Mouse (Mus musculus) midbrain, embryonic 15.5 days (tissue): ENCODE measurements around the gene Vps25. TPM values are rescaled to one million over a fixed set of nuclear protein-coding genes. Genes with fewer than 3 reads are reported as not detected.

Experiments
- ATAC-seq: fragments of 200-750 bp; cut with Nextera tagmentation; replicated peaks from 2 replicates; pipeline ENCODE4 v1.8.0; 2017; ENCODE audit warnings: moderate TSS enrichment
- H3K27ac ChIP-seq: fragments of 300-500 bp; sonication (generic); 2 replicates; pipeline ENCODE4 v1.5.1; 2015; ENCODE audit warnings: mild to moderate bottlenecking, inconsistent platforms
- H3K27me3 ChIP-seq: fragments of 300-500 bp; sonication (generic); replicated peaks from 2 replicates; pipeline ENCODE4 v1.6.1; 2015; ENCODE audit warnings: inconsistent platforms
- H3K36me3 ChIP-seq: fragments of 300-500 bp; sonication (generic); replicated peaks from 2 replicates; pipeline ENCODE4 v1.6.1; 2015; ENCODE audit warnings: inconsistent platforms
- H3K4me1 ChIP-seq: fragments of 300-500 bp; sonication (generic); 2 replicates; pipeline ENCODE4 v1.6.1; 2015; ENCODE audit warnings: inconsistent platforms
- H3K4me2 ChIP-seq: fragments of 300-500 bp; sonication (generic); 2 replicates; pipeline ENCODE4 v1.6.1; 2015; ENCODE audit warnings: inconsistent platforms, mild to moderate bottlenecking, moderate library complexity
- H3K4me3 ChIP-seq: fragments of 300-500 bp; sonication (generic); 2 replicates; pipeline ENCODE4 v1.5.1; 2015; ENCODE audit warnings: mild to moderate bottlenecking, inconsistent platforms
- H3K9ac ChIP-seq: fragments of 300-500 bp; sonication (generic); 2 replicates; pipeline ENCODE4 v1.6.1; 2015; ENCODE audit warnings: mild to moderate bottlenecking, inconsistent platforms
- H3K9me3 ChIP-seq: fragments of 300-500 bp; sonication (generic); 2 replicates; pipeline ENCODE4 v1.6.1; 2016; ENCODE audit warnings: inconsistent platforms
- WGBS: fragments of 180-500 bp; shearing (Covaris S2); methylation state at CpG from one replicate; pipeline ENCODE4 v1.1.7; 2015; ENCODE audit warnings: mixed read lengths; 5-methylcytosine and 5-hydroxymethylcytosine counted together
- polyA plus RNA-seq: library from polyadenylated mRNA; unstranded; fragments of >200 nt; fragmentation: Nextera tagmentation; extraction: Ambion mirVana; gene quantifications from 2 replicates; pipeline ENCODE4 v1.2.1, GENCODE M21; 2015

The Vps25 gene
- polyA plus RNA-seq, 1 experiment from 2014 or later, result 124 TPM

DNA sequence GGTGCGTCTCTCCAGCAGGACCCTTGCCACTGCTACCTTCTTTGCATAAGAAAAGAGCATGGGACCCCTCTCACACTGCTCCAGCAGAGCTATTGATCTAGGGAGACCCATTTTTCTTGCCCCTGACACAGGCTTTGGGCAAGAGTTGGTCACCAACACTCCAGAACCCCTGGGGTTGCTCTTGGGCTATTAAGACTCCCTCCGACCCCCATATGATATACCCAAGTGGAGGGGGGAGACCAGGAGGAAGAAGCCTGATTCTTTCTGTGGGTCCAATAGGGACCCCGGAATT, 10.4 kb downstream of the Vps25 start:
- ATAC-seq, result no peak
- H3K36me3 ChIP-seq, result no peaks in the 10 kb centered on the region
- H3K9me3 ChIP-seq, result no peaks in the 10 kb centered on the region
- H3K4me1 ChIP-seq, result peaks cover 33% of the 10 kb centered on the region
- WGBS, result 8% methylated on average over 3 of the region's 3 CpGs
- H3K27ac ChIP-seq, result no peak overlapping the region
- peaks cover 51% of the 10 kb centered on the region for H3K27me3 ChIP-seq
- no peak overlapping the region for H3K9ac ChIP-seq
- H3K4me2 ChIP-seq, result no peak overlapping the region
- H3K4me3 ChIP-seq, result no peak overlapping the region

GRCm38 (mm10) chr11:101264954-101265471, 11.5 kb downstream of the Vps25 start:
- WGBS, result 2% methylated on average over 31 of the region's 31 CpGs
- no peak for ATAC-seq
- Histone ChIP-seq H3K9me3 (no peaks in the 10 kb centered on the region), H3K9ac (peak overlapping the region; percentile 27; the same call in 1 of the 2 replicates), H3K27ac (no peak overlapping the region), H3K36me3 (no peaks in the 10 kb centered on the region), H3K4me1 (peaks cover 33% of the 10 kb centered on the region), H3K4me3 (peak overlapping the region; percentile 32), H3K27me3 (peaks cover 51% of the 10 kb centered on the region), H3K4me2 (peak overlapping the region; percentile 47)

DNA sequence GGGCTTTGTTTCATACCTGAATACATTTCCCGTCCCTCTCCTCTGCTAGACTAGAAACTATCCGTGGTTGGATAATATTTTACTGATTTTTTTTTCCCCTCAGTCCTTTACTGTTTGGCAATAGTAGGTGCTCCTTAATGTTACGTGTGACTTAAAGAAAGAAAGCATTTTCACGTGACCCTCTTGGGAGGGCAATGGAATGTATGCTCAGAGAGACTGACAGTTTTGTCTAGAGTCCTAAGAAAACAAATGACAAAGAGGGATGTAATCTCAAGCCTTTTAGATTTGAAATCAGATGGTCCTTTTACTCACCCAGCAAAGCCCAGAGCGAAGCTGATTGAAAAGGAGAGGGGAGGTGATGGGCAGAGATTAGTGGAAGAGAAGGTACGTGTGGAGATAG, 12.4 kb downstream of the Vps25 start:
- ATAC-seq, result no peak
- WGBS, result 9% methylated on average over 6 of the region's 6 CpGs
- H3K27me3 ChIP-seq, result peaks cover 51% of the 10 kb centered on the region
- H3K9ac ChIP-seq, result no peak overlapping the region
- no peaks in the 10 kb centered on the region for H3K9me3 ChIP-seq
- no peak overlapping the region for H3K27ac ChIP-seq
- H3K4me2 ChIP-seq, result peak overlapping the region; percentile 47
- H3K4me3 ChIP-seq, result no peak overlapping the region
- peaks cover 24% of the 10 kb centered on the region for H3K4me1 ChIP-seq
- H3K36me3 ChIP-seq, result no peaks in the 10 kb centered on the region

DNA sequence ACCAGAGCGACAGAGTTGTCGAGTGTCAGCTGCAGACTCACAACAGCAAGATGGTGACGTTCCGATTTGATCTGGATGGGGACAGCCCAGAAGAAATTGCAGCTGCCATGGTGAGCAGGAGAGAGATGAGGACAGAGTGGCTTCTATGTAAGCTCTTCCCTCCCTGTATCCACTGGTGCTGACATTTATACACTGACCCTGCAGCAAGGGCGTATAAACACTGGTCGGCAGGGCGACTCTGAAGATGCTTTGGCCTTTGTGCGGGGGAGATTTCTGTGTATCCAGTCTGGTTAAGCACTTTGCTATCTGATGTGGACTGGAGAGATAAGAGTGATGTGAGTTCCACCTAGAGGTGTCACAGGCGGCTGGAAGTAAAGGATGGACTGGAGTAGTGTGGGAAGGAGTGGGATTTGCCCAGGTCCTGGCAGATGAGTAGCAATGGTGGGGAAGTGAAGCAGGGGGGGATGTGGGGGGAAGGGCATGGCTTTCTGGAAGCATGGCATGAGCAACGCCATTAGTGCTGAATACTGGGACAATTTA, 16.1 kb downstream of the Vps25 start:
- H3K9me3 ChIP-seq, result no peaks in the 10 kb centered on the region
- peaks cover 13% of the 10 kb centered on the region for H3K4me1 ChIP-seq
- peak overlapping the region; percentile 5; the same call in 1 of the 2 replicates for H3K4me3 ChIP-seq
- H3K4me2 ChIP-seq, result peak overlapping the region; percentile 31
- ATAC-seq, result peak; percentile 65; the same call in 1 of the 2 replicates
- H3K27me3 ChIP-seq, result peaks cover 20% of the 10 kb centered on the region
- 0 out of 2 replicates have a peak overlapping the region, but pooled peaks have one; percentile 14 for H3K9ac ChIP-seq
- WGBS, result 38% methylated on average over 10 of the region's 10 CpGs
- peak overlapping the region; percentile 52 for H3K27ac ChIP-seq
- no peaks in the 10 kb centered on the region for H3K36me3 ChIP-seq

DNA sequence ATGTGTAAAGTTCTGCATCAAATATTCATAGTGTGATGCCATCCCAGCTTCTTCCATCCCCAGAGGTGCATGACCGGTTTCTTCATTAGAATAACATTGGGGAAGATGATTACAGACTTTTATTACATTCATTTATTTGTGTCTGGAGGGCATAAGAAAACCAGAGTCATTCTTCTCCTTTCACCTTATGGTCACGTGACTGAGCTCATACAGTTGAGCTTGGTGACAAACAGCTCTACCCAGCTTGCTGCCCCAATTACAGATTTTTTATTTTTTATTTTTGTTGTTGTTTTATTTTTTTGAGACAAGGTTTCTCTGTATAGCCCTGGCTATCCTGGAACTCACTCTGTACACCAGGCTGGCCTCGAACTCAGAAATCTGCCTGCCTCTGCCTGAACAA, 18.9 kb downstream of the Vps25 start:
- Histone ChIP-seq H3K27me3 (0 out of 2 replicates have a peak, but pooled peaks cover 3% of the 10 kb centered on the region), H3K36me3 (no peaks in the 10 kb centered on the region), H3K9ac (no peak overlapping the region), H3K4me1 (peaks cover 20% of the 10 kb centered on the region), H3K9me3 (no peaks in the 10 kb centered on the region), H3K4me3 (no peak overlapping the region), H3K4me2 (no peak overlapping the region), H3K27ac (no peak overlapping the region)
- no peak for ATAC-seq
- 85% methylated on average over 3 of the region's 3 CpGs for WGBS

DNA sequence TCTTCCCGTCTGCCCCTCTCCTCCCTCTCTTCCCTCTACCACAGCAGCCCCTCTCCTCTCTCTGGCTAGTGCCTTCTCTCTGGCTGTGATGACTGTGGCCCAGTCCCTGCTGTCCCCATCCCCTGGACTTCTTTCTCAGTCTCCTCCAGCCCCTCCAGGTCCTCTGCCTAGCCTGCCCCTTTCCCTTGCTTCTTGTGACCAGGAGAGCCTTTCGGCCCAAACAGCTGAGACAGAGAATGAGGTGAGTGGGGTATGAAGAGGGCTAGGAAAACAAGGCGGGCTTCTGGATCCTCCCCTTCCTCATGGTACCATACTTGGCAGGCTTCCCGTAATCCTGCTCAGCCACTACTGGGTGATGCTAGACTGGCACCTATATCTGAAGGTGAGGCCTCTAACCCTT, 21.8 kb downstream of the Vps25 start:
- H3K9ac ChIP-seq, result no peak overlapping the region
- 79% methylated on average over 4 of the region's 4 CpGs for WGBS
- ATAC-seq, result no peak

DNA sequence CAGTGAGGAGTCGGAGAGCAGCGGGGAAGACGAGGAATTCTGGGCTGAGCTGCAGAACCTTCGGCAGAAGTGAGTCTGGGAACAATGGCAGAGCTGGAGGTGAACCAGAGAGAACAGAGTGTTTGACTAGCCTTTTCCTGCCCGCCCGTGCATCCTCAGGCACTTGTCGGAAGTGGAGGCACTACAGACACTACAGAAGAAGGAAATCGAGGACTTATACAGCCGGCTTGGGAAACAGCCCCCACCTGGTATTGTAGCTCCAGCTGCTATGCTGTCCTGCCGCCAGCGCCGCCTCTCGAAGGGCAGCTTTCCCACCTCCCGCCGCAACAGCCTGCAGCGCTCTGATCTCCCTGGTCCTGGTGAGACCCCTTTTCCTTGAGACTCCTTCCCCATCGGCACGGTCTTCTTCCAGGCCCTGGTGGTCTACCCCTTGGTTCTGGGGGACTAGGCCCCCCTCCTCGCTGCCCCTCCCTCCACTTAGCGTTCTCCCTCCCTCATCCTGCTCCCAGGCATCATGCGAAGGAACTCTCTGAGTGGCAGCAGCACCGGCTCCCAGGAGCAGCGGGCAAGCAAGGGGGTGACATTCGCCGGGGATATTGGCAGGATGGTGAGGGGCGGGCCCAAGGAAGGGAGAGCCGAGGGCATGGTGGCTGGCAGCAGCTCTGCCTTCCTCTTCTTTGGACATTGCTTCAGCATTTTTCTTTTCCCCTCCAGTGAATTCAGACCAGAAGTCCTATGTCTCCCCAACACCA, 23.0 kb downstream of the Vps25 start:
- no peaks in the 10 kb centered on the region for H3K36me3 ChIP-seq
- peak overlapping the region; percentile 14; the same call in 1 of the 2 replicates for H3K4me2 ChIP-seq
- ATAC-seq, result no peak
- H3K27me3 ChIP-seq, result no peaks in the 10 kb centered on the region
- H3K27ac ChIP-seq, result no peak overlapping the region
- WGBS, result 26% methylated on average over 27 of the region's 27 CpGs
- H3K4me1 ChIP-seq, result peaks cover 30% of the 10 kb centered on the region
- no peaks in the 10 kb centered on the region for H3K9me3 ChIP-seq
- H3K4me3 ChIP-seq, result 0 out of 2 replicates have a peak overlapping the region, but pooled peaks have one; percentile 0
- H3K9ac ChIP-seq, result no peak overlapping the region

More for the DNA sequence above, 21.8 kb downstream of the Vps25 start:
- no peaks in the 10 kb centered on the region for H3K9me3 ChIP-seq
- peaks cover 30% of the 10 kb centered on the region for H3K4me1 ChIP-seq
- no peaks in the 10 kb centered on the region for H3K36me3 ChIP-seq
- H3K27ac ChIP-seq, result no peak overlapping the region
- H3K27me3 ChIP-seq, result no peaks in the 10 kb centered on the region
- H3K4me2 ChIP-seq, result no peak overlapping the region
- no peak overlapping the region for H3K4me3 ChIP-seq

GRCm38 (mm10) chr11:101277381-101278222, 24.1 kb downstream of the Vps25 start:
- Histone ChIP-seq H3K9me3 (no peaks in the 10 kb centered on the region), H3K4me2 (peak overlapping the region; percentile 89), H3K36me3 (no peaks in the 10 kb centered on the region), H3K4me1 (peaks cover 30% of the 10 kb centered on the region), H3K9ac (peak overlapping the region; percentile 80; the same call in 1 of the 2 replicates), H3K27me3 (no peaks in the 10 kb centered on the region), H3K27ac (no peak overlapping the region), H3K4me3 (peak overlapping the region; percentile 71)
- no peak for ATAC-seq
- WGBS, result 79% methylated on average over 12 of the region's 12 CpGs

DNA sequence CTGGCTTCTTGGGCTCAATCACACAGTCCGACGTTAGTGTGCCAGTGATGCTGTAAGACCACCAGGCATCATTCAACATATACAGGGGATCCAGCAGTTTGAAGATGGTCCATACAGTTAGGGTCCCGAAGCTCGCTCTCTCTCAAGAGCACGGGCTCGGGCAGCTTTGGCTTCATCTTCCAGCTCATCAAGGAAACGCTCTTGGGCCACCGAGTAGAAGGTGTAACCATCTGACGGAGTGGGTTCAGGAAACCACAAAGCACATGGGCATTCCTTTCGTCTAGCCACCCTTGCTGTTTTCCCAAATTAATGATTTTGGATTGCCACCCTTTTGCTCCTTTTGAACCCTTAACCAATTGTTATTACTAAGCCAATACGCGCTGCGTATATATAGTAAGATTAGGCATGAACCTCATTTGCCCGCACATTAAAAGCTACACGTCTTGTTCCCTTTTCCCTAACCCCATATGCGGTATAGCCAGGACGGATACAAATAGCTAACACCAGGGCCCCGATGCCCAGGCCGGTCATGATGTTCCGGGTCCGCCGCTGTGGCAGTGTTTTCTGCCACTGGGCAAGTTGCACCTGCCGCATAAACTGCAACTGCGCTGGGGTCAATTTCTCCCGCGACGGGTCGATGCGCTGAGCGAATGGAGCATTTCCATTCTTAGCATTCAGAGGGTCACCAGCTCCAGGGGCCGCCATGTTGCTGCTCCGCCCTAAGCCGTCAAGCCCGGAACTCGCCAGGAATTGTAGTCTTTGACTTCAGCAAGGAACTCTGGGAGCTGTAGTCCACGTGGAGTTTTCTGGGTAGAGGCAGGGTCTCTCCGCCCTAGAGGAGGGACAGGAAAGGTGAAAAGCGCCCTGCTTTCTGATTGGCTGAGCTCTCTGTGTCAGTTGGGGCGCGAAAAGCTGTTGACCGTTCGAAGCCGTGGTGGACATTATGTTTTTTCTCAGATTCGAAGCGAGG, 25.0 kb downstream of the Vps25 start, which contains the start of the genes Cntd1 and Coa3:
Gene Cntd1, plus strand, starts transcription at position 790 of the 970 bp plus-strand sequence.
Gene Coa3, minus strand, starts transcription at position 892 of the 970 bp plus-strand sequence.
- peaks cover 30% of the 10 kb centered on the region for H3K4me1 ChIP-seq
- H3K9ac ChIP-seq, result peak within 1 kb of the TSS; percentile 80
- peak; percentile 96 for ATAC-seq

DNA sequence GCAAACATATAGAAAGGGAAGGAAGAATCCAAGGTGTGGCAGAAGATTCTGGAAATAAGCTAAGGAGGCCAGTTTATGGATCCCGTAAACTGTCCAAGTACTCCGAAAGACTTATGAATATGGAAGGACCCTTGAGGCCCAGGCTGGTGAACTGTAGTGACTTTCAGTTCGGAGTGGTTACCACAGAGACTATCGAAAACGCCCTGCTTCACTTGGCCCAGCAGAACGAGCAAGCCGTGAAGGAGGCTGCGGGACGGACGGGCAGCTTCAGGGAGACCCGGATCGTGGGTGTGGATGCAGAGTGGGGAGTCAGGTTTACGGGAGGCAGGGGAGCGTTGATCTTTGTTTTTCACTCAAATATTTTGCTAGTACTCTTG, 25.7 kb downstream of the Vps25 start:
- Histone ChIP-seq H3K27ac (no peak overlapping the region), H3K9me3 (no peaks in the 10 kb centered on the region), H3K4me3 (peak overlapping the region; percentile 71), H3K4me2 (peak overlapping the region; percentile 89), H3K9ac (no peak overlapping the region), H3K36me3 (no peaks in the 10 kb centered on the region), H3K27me3 (no peaks in the 10 kb centered on the region), H3K4me1 (peaks cover 30% of the 10 kb centered on the region)
- WGBS, result 61% methylated on average over 14 of the region's 14 CpGs
- ATAC-seq, result peak; percentile 37

More for the DNA sequence above, 25.0 kb downstream of the Vps25 start, which contains the start of the genes Cntd1 and Coa3:
- peak within 1 kb of the TSS; percentile 89 for H3K4me2 ChIP-seq
- H3K36me3 ChIP-seq, result no peaks in the 10 kb centered on the region
- H3K27me3 ChIP-seq, result no peaks in the 10 kb centered on the region
- WGBS, result 10% methylated on average over 45 of the region's 45 CpGs
- H3K4me3 ChIP-seq, result peak within 1 kb of the TSS; percentile 71
- H3K9me3 ChIP-seq, result no peaks in the 10 kb centered on the region
- peak within 1 kb of the TSS; percentile 83 for H3K27ac ChIP-seq

DNA sequence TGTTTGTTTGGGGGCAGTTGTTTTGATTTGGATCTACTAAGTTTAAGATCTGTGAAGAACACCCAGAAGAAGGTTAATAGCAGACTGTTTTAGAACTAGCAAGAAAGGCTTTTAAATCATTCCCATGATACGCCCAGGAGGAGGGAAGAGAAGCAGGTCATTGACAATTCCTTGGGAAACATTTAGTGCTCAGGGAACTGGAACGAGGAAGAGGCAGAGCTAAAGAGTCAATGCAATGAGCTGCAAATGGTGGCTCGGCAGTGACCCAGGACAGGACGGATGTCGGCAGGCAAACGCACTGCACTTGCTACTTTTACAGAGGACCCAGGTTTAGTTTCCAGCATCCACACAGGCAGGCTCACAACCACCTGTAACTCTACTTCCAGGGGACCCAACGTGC, 27.3 kb downstream of the Vps25 start:
- Histone ChIP-seq H3K27ac (no peak overlapping the region), H3K9ac (no peak overlapping the region), H3K4me3 (no peak overlapping the region), H3K4me1 (peaks cover 30% of the 10 kb centered on the region), H3K27me3 (no peaks in the 10 kb centered on the region), H3K9me3 (no peaks in the 10 kb centered on the region), H3K36me3 (no peaks in the 10 kb centered on the region), H3K4me2 (no peak overlapping the region)
- 53% methylated on average over 7 of the region's 7 CpGs for WGBS
- no peak for ATAC-seq
